Mouse (Mus musculus) C2C12 (cell line): Measurements from ENCODE around the gene Smarca1.

Source experiments
- CTCF ChIP-seq: IDR thresholded peaks from one replicate; pipeline ENCODE4 v1.5.1; 2011; ENCODE audit not compliant: control insufficient read depth, insufficient read depth, insufficient read length
- FOSL1 ChIP-seq: IDR thresholded peaks from one replicate; pipeline ENCODE4 v1.8.0; 2011; ENCODE audit warnings: mild to moderate bottlenecking, low read length; ENCODE audit not compliant: poor library complexity, insufficient read depth, severe bottlenecking
- MAX ChIP-seq: IDR thresholded peaks from one replicate; pipeline ENCODE4 v1.6.1; 2011; ENCODE audit warnings: mild to moderate bottlenecking, control low read depth
- MYOG ChIP-seq: IDR thresholded peaks from one replicate; pipeline ENCODE4 v1.6.1; 2011; ENCODE audit not compliant: control insufficient read depth, insufficient read length; ENCODE audit errors: extremely low read depth
- USF1 ChIP-seq: IDR thresholded peaks from one replicate; pipeline ENCODE4 v1.6.1; 2011; ENCODE audit warnings: low read depth, mild to moderate bottlenecking, control low read depth, moderate library complexity

- TF ChIP-seq CTCF (no peak), FOSL1 (no peak), USF1 (no peak), MYOG (no peak), MAX (no peak)
Measured at GRCm38 (mm10) chrX:47820566-47820965, 72.2 kb downstream of the Smarca1 start.
